Mouse (Mus musculus): ENCODE measurements around the gene Ccdc24.

The Ccdc24 gene

GRCm38 (mm10) chr4:117852152-117852868 lies 20.0 kb downstream of the Ccdc24 start:
- peak in 1 of 2 experiments; percentile 36 for DNase-seq

DNA sequence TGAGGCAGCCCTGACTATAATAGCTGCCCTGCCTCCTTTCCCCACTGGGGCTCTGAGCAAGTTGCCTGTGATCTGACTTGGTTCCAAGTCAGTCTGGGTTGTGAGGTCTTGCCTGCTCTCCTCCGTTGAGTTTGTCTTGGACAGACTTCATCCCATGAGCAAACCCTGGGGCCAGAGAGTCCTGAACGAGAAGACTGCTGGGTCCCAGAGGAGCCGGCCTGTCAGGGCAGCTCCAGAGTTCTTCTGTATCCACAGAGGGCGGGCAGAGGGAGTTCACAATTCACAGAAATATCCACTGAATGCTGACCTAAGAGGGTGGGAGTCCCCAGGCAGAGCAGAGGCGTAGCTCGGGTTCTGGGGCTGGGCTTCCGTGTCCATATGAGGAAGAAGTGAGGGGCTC lies 21.5 kb downstream of the Ccdc24 start:
- no peak for DNase-seq

DNA sequence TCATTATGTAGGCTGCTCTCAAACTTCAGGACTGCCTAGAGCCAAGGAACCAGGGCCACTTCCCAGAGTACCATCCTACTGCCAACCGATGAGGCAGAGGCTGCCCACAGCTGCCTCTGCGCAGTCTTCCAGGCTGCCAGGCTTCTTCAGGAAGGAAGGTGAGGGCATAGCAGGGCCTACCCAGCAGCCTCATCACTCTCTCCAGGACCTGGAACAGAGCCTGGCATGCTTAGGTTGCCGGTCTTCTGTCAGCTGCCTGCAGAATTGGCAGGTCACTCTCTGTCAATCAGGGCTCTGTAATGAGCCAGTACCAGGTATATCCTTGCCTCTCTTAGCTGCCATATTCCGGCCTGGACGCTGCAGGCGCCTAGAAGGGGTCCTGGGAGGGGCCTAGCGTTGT lies 22.2 kb downstream of the Ccdc24 start:
- no peak for DNase-seq

GRCm38 (mm10) chr4:117849506-117849905 lies 22.9 kb downstream of the Ccdc24 start:
- no peak for DNase-seq

- DNase-seq = no peak
Observed at GRCm38 (mm10) chr4:117849063-117849462, 23.3 kb downstream of the Ccdc24 start.

GRCm38 (mm10) chr4:117847011-117847410 lies 25.3 kb downstream of the Ccdc24 start:
- no peak for DNase-seq

DNA sequence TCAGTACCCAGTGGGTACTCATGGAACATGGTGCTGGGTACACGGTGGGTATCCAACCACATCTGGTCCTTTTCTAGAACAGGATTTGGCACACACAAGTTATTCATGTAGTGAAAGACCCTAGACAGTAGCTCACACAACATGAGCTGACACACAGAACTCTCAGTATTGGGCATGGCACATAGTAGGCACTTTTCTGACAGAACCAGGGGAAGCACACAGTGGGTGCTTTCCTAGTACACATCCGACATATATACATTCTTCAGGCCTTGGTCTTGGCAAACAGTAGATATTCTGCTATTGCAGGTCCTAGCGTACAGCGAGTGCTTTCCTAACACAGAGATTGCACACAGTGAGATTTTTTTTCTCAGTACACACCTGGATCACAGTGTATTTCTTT lies 26.1 kb downstream of the Ccdc24 start:
- DNase-seq = no peak

DNA sequence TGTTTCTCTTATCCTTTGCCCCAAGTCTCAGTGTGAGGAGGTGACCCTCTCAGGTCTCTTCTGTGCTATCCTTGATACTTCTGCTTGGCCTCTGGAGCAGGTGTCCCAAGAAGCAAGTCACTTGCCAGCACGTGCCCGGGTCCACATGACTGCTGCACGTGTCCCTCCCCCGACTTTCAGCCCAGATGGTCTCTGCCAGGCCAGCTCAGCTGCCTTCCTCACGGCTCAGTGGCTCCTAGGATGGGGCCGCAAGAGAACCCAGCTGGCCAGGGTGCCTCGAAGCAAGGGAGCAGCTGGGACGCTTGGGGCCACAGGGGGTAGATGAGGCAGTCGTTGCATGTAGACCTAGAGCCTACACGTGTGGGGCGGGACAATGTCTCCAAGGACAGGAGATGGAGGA lies 27.0 kb downstream of the Ccdc24 start:
- peak in 1 of 2 experiments; percentile 43 for DNase-seq

DNA sequence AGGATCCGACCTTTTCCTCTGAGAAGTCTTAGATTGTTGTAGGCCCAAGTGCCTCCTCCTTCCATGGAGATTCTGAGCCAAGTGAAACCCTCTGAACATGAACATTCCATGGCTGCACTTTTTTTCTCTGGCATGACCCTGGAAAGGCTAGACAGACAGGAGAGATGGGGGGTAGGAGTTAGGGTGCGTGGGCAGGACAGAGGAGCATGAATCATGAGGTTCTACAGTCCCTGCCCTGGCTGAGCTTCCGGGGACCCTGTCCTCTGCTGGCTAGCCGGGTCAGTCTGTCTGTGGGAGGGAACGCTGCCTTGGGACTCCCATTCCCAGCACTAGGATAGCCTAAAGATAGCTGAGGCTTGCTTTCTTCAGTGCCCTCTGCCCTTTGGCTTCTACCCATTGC lies 27.9 kb downstream of the Ccdc24 start:
- DNase-seq = no peak

- DNase-seq = no peak
Observed at GRCm38 (mm10) chr4:117843101-117843500, 29.3 kb downstream of the Ccdc24 start.

GRCm38 (mm10) chr4:117841566-117841965 lies 30.8 kb downstream of the Ccdc24 start:
- DNase-seq = peak in 1 of 2 experiments; percentile 54

- no peak for DNase-seq
Observed at GRCm38 (mm10) chr4:117840821-117841220, 31.5 kb downstream of the Ccdc24 start.

GRCm38 (mm10) chr4:117839366-117839765 lies 33.0 kb downstream of the Ccdc24 start:
- DNase-seq = peak; percentile 77 to 84

DNA sequence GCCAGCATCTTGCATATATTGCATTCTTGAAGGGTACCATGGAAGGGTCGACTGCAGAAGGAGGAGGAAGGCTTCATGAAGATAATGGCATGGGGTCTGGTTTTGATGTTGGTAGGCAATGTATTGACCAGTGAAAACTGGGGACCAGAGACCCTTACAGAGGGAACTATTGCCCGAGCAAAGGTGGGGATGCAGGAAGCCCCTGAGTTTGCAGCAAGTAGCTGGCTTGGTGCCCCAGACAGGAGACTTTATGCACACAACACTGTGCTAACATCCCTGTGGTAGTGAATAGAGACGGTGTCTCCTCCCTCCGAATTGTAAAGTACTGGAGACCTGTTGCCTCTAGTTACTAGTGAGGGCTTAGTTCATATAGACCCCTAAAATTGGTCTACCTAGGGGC lies 35.1 kb downstream of the Ccdc24 start:
- no peak for DNase-seq

DNA sequence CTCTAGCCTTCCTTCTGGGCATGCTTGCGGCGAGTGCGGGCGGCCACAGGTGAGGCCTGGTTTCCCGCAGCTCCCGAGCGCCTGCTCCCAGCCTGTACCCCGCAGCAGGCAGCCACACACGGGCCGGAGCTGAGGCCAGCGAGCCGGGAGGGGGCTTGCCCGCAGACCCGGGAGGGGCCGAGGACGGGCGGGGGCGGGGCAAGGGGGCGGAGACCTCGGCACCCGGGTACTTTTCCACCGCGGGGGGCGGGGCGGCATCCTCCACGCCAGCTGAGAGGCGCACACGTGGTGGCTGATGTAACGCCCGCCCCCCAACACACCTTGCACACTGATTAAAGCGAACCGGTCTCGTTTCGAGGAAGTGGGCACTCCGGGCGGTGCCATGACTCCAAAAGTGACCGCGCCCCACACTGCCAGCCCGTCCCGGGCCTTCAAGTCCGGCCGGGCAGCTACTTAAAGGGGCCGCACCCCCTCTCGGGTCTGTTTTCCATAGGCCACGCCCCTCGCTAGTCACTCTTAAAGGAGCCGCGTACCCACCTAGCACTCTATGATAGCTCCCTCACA lies 36.1 kb downstream of the Ccdc24 start:
- DNase-seq = peak; percentile 93 to 94

DNA sequence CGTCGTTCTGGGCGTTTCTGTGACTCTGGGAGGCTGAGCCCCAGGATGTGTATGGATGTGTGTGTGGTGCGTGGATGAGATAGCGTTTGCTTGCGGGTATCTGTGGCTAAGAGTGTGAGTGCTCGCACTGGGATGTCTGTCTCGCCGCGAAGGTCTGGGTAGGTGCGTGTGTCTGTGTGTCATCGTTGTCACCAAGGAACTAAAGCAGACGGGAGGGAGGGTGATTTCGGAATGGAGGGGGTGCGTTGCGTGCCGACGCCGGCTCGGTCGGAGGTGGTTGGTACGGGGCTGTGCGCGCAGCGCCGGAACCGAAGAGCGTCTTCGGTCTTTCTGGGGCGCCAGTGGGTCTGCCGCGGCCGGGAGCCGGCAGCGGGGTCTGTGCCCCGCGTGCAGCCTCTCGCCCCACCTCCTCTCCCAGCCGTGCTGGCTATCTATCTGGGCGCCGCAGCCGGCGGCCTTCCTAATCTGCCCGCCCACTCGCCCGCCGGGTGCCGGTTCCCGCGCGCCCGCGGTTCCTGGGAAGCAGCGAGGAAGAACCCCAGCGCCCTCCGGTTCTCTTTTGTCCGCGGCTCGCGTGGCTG lies 36.7 kb downstream of the Ccdc24 start:
- peak in 1 of 2 experiments; percentile 54 for DNase-seq

DNA sequence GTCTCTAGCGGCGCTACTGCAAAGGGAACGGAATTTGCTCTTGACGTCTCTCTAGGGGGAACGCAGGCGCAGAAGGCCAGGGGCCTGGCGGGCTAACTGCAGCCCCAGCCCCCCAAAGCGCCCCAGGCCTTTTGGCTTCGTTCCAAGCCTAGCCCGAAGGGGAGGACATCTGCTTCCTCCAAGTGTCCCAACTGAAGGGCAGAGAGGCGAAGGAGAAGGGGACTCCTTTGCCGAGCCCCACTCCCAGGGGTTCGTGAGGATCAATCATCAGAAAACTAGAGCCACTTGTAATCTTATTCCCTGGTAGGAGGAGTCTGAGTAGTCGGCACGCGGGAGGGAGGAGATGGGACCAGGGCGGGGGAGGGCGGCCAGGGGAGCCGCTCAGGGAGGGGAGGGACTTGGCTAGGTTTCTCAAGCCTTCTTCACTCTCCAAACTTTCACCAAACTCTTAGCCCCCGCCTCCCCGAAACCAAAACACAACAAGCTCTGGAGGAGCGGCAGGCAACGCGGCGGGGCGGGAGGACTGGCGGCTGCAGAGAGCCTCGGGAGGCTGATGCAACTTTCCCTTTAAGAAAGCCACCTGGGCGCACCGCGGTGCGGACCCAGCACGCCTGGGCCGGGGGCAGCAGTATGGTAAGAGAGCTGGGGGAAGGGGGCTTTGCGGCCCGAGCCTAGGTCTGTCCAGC lies 37.4 kb downstream of the Ccdc24 start:
- DNase-seq = peak; percentile 80 to 83

- DNase-seq = no peak
Observed at GRCm38 (mm10) chr4:117834457-117834844, 37.9 kb downstream of the Ccdc24 start, which contains the start of gene Slc6a9. Gene Slc6a9, plus strand, starts transcription at chr4:117834506.

- peak in 1 of 2 experiments; percentile 80 for DNase-seq
Observed at GRCm38 (mm10) chr4:117831920-117832691, 40.3 kb downstream of the Ccdc24 start.

DNA sequence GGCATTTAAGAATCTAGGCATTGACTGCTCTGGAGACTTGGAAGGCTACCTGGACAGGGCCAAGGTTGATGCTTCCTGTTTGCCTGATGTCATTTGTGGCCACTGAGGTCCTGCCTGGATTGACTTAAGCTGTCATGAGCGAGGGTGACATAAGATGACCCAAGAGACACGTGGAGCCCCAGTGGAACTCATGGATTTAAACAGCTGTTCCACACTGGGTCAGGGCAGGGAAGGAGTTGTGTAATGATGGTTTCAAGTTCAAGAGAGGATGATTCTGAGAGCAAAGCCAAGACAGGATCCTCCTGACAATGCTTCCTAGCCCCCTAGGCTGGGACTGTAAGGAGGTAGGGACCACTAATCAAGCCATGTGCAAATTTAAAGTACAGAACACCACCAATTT lies 40.9 kb downstream of the Ccdc24 start:
- no peak for DNase-seq

- no peak for DNase-seq
Observed at GRCm38 (mm10) chr4:117830801-117831200, 41.6 kb downstream of the Ccdc24 start.

- peak in 1 of 2 experiments; percentile 52 for DNase-seq
Observed at GRCm38 (mm10) chr4:117830124-117830551, 42.2 kb downstream of the Ccdc24 start.

Data from kidney, adult 8-10 months (tissue).